Mouse (Mus musculus): ENCODE data around the gene Odf4. TPM values are rescaled to one million over a fixed set of nuclear protein-coding genes. Genes with fewer than 3 reads are reported as not detected.
"Not testable (repeated sequence)": the region's sequence is repeated elsewhere in the genome, so short reads cannot be mapped to it uniquely, and the experiment has no call there.

Odf4 gene
- polyA plus RNA-seq, 1 experiment from 2014 or later: not detected

- no peak overlapping the region for H3K4me3 ChIP-seq (ENCODE audit: low read depth, low read length)
- no peak overlapping the region for H3K27ac ChIP-seq (replicated peaks)
- 88% methylated on average over 8 of the region's 8 CpGs for WGBS
- ATAC-seq (ENCODE audit: low FRiP score, low TSS enrichment) (no peak), DNase-seq (ENCODE audit: low spot score) (no peak)
- H3K9ac ChIP-seq (ENCODE audit: low read length): no peak overlapping the region
- no peak overlapping the region for H3K4me2 ChIP-seq (replicated peaks; ENCODE audit: low read depth)
- H3K36me3 ChIP-seq (ENCODE audit: control insufficient read depth, insufficient read depth, low read length): no peaks in the 10 kb centered on the region
- no peaks in the 10 kb centered on the region for H3K4me1 ChIP-seq (replicated peaks; ENCODE audit: control insufficient read depth, insufficient read depth)
- no peak for TF ChIP-seq CTCF (IDR thresholded peaks at IDR 0.05; ENCODE audit: low read depth)
- no peak for TF ChIP-seq EP300 (optimal IDR thresholded peaks at IDR 0.05)
- no peaks in the 10 kb centered on the region for H3K27me3 ChIP-seq (ENCODE audit: control insufficient read depth, insufficient read depth, low read length)
- H3K9me3 ChIP-seq (ENCODE audit: control insufficient read depth, low read length): no peaks in the 10 kb centered on the region
Measured at GRCm38 (mm10) chr11:68942731-68943130, 15.8 kb upstream of the Odf4 start.

GRCm38 (mm10) chr11:68940516-68940915 lies 13.6 kb upstream of the Odf4 start:
- ATAC-seq (ENCODE audit: low FRiP score, low TSS enrichment) (no peak), DNase-seq (ENCODE audit: low spot score) (no peak)
- H3K36me3 ChIP-seq (ENCODE audit: control insufficient read depth, insufficient read depth, low read length): no peaks in the 10 kb centered on the region
- TF ChIP-seq EP300 (optimal IDR thresholded peaks at IDR 0.05) (no peak), CTCF (IDR thresholded peaks at IDR 0.05; ENCODE audit: low read depth) (no peak)
- 36% methylated on average over 4 of the region's 4 CpGs for WGBS
- peak overlapping the region; percentile 57 for H3K4me2 ChIP-seq (replicated peaks; ENCODE audit: low read depth)
- H3K9ac ChIP-seq (ENCODE audit: low read length): 0 out of 2 replicates have a peak overlapping the region, but pooled peaks have one; percentile 19
- H3K9me3 ChIP-seq (ENCODE audit: control insufficient read depth, low read length): no peaks in the 10 kb centered on the region
- H3K4me1 ChIP-seq (replicated peaks; ENCODE audit: control insufficient read depth, insufficient read depth): no peaks in the 10 kb centered on the region
- no peak overlapping the region for H3K27ac ChIP-seq (replicated peaks)
- H3K4me3 ChIP-seq (ENCODE audit: low read depth, low read length): peak overlapping the region; percentile 40; the same call in 1 of the 2 replicates
- H3K27me3 ChIP-seq (ENCODE audit: control insufficient read depth, insufficient read depth, low read length): no peaks in the 10 kb centered on the region

- no peak for TF ChIP-seq CTCF (IDR thresholded peaks at IDR 0.05; ENCODE audit: low read depth)
- TF ChIP-seq EP300 (optimal IDR thresholded peaks at IDR 0.05): no peak
- Histone ChIP-seq H3K36me3 (ENCODE audit: control insufficient read depth, insufficient read depth, low read length) (no peaks in the 10 kb centered on the region), H3K4me3 (ENCODE audit: low read depth, low read length) (peak overlapping the region; percentile 40), H3K27ac (replicated peaks) (0 out of 2 replicates have a peak overlapping the region, but pooled peaks have one; percentile 26), H3K4me1 (replicated peaks; ENCODE audit: control insufficient read depth, insufficient read depth) (no peaks in the 10 kb centered on the region), H3K9ac (ENCODE audit: low read length) (peak overlapping the region; percentile 55), H3K27me3 (ENCODE audit: control insufficient read depth, insufficient read depth, low read length) (no peaks in the 10 kb centered on the region), H3K4me2 (replicated peaks; ENCODE audit: low read depth) (peak overlapping the region; percentile 57), H3K9me3 (ENCODE audit: control insufficient read depth, low read length) (no peaks in the 10 kb centered on the region)
- DNase-seq (ENCODE audit: low spot score) (peak; percentile 90), ATAC-seq (ENCODE audit: low FRiP score, low TSS enrichment) (peak; percentile 98)
- 2% methylated on average over 16 of the region's 16 CpGs for WGBS
Measured at GRCm38 (mm10) chr11:68939451-68940304, 12.8 kb upstream of the Odf4 start.

- WGBS: 90% methylated on average over 4 of the region's 4 CpGs
- H3K4me2 ChIP-seq (replicated peaks; ENCODE audit: low read depth); H3K4me1 ChIP-seq (replicated peaks; ENCODE audit: control insufficient read depth, insufficient read depth); H3K27ac ChIP-seq (replicated peaks); DNase-seq (ENCODE audit: low spot score); H3K36me3 ChIP-seq (ENCODE audit: control insufficient read depth, insufficient read depth, low read length); H3K27me3 ChIP-seq (ENCODE audit: control insufficient read depth, insufficient read depth, low read length); ATAC-seq (ENCODE audit: low FRiP score, low TSS enrichment); H3K4me3 ChIP-seq (ENCODE audit: low read depth, low read length); H3K9me3 ChIP-seq (ENCODE audit: control insufficient read depth, low read length); H3K9ac ChIP-seq (ENCODE audit: low read length): not testable (repeated sequence)
Measured at GRCm38 (mm10) chr11:68936951-68937350, 10.1 kb upstream of the Odf4 start.

- Histone ChIP-seq H3K27me3 (ENCODE audit: control insufficient read depth, insufficient read depth, low read length) (no peaks in the 10 kb centered on the region), H3K9ac (ENCODE audit: low read length) (no peak overlapping the region), H3K4me1 (replicated peaks; ENCODE audit: control insufficient read depth, insufficient read depth) (no peaks in the 10 kb centered on the region), H3K9me3 (ENCODE audit: control insufficient read depth, low read length) (no peaks in the 10 kb centered on the region), H3K36me3 (ENCODE audit: control insufficient read depth, insufficient read depth, low read length) (no peaks in the 10 kb centered on the region), H3K4me2 (replicated peaks; ENCODE audit: low read depth) (no peak overlapping the region), H3K27ac (replicated peaks) (no peak overlapping the region), H3K4me3 (ENCODE audit: low read depth, low read length) (no peak overlapping the region)
- DNase-seq (ENCODE audit: low spot score) (no peak), ATAC-seq (ENCODE audit: low FRiP score, low TSS enrichment) (no peak)
- 60% methylated on average over 5 of the region's 5 CpGs for WGBS
- TF ChIP-seq CTCF (IDR thresholded peaks at IDR 0.05; ENCODE audit: low read depth) (no peak), EP300 (optimal IDR thresholded peaks at IDR 0.05) (no peak)
Measured at GRCm38 (mm10) chr11:68933885-68934507, 7.1 kb upstream of the Odf4 start.

GRCm38 (mm10) chr11:68929947-68930346 lies 3.1 kb upstream of the Odf4 start:
- Histone ChIP-seq H3K9me3 (ENCODE audit: control insufficient read depth, low read length) (no peaks in the 10 kb centered on the region), H3K4me3 (ENCODE audit: low read depth, low read length) (no peak overlapping the region), H3K27me3 (ENCODE audit: control insufficient read depth, insufficient read depth, low read length) (no peaks in the 10 kb centered on the region), H3K36me3 (ENCODE audit: control insufficient read depth, insufficient read depth, low read length) (no peaks in the 10 kb centered on the region), H3K27ac (replicated peaks) (no peak overlapping the region), H3K4me1 (replicated peaks; ENCODE audit: control insufficient read depth, insufficient read depth) (no peaks in the 10 kb centered on the region), H3K9ac (ENCODE audit: low read length) (no peak overlapping the region), H3K4me2 (replicated peaks; ENCODE audit: low read depth) (no peak overlapping the region)
- TF ChIP-seq CTCF (IDR thresholded peaks at IDR 0.05; ENCODE audit: low read depth) (no peak), EP300 (optimal IDR thresholded peaks at IDR 0.05) (no peak)
- ATAC-seq (ENCODE audit: low FRiP score, low TSS enrichment) (no peak), DNase-seq (ENCODE audit: low spot score) (no peak)
- WGBS: 9% methylated on average over 6 of the region's 6 CpGs
